Mouse (Mus musculus) Patski (cell line): ENCODE data around the gene Esrra. TPM values are rescaled to one million over a fixed set of nuclear protein-coding genes. Genes with fewer than 3 reads are reported as not detected.

Source experiments
- ATAC-seq: fragments of 100-300 bp; one replicate; pipeline ENCODE4 v1.8.0; 2021
- CTCF ChIA-PET: fragments of 350-600 bp; sonication (Branson Sonifier 250); formaldehyde crosslinking; loops from one replicate; lab custom pipeline; 2022; ENCODE audit warnings: inconsistent platforms; lab: Charles Lee
- POLR2A ChIA-PET: fragments of 350-600 bp; sonication (Branson Sonifier 250); formaldehyde crosslinking; loops from one replicate; lab custom pipeline; 2022; ENCODE audit warnings: antibody characterized with exemption, inconsistent platforms; lab: Charles Lee
- DNase-seq: peaks from one replicate; pipeline ENCODE4 v3.0.0-alpha.2; 2011; ENCODE audit warnings: low read depth, low spot score
- H3K27me3 ChIP-seq: fragments of 371-371 bp; one replicate; pipeline ENCODE4 v1.5.1; 2021
- CTCF ChIP-seq: fragments of 100-300 bp; IDR thresholded peaks from one replicate; pipeline ENCODE4 v1.5.1; 2021
- in situ Hi-C: fragments of 300-500 bp; cut with MboI; formaldehyde crosslinking; loops from 3 replicates; pipeline ENCODE4 v1.11.1; 2018; ENCODE audit warnings: low pct_unique_long_range_greater_than_20kb, mixed read lengths
- polyA plus RNA-seq: library from polyadenylated mRNA; unstranded; gene quantifications from one replicate; pipeline ENCODE4 v1.2.3, GENCODE M21; 2021

Esrra gene
- polyA plus RNA-seq, 1 experiment from 2014 or later, result 96.1 TPM

DNA sequence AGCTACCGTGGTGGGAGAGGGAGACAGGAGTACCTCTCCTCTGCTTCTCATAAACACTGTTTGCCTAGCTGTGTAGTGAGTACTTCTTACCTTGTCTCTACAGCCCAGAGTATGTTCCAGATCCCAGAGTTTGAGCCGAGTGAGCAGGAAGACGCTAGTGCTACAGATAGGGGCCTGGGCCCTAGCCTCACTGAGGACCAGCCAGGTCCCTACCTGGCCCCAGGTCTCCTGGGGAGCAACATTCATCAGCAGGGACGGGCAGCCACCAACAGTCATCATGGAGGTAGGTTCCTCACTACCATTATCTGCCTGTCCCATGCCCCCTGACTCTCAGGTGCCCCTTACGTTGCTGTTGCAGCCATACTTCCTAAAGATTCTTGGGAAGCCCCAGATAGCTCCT lies 21.2 kb upstream of the Esrra start:
- no peak for TF ChIP-seq CTCF
- H3K27me3 ChIP-seq, result no peaks in the 10 kb centered on the region
- POLR2A ChIA-PET, result interaction anchor here (1.2 to 5.0 kb wide), 9 partner anchors 9 to 97 kb away, joined by 3 to 75 read pairs (median 7); partner anchors contain the start of genes Esrra, Fkbp2 and Stip1
- no peak for ATAC-seq
- CTCF ChIA-PET, result interaction anchor here (2.4 to 2.8 kb wide), 2 partner anchors 9 to 19 kb away, joined by 10 to 21 read pairs; no protein-coding TSS in a partner anchor
- in situ Hi-C loops, result no loop called here
- no peak for DNase-seq

DNA sequence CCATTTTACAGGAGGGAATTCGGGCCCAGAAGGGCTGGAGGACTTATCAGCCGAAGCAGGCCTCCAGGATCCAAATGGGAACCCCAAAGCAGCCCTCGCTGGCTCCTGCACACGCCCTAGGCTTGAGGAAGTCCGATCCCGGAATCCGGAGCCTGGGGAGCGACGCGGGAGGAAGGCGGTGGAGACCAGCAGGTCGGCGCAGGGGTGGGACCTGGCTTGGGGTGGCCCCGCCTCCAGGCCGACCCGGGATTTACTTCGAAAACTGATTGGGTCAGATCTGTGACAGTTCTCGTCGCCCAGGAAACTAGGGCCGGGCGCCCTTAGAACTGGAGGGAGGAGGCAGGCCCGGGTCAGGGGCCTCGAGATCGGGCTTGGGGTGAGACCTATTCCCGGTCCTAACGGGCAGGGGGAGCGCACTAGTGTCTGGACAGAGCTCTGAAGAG lies 20.7 kb upstream of the Esrra start, which contains the start of gene Gpr137:
TSS of gene Gpr137 (minus strand) at position 232 of the 443 bp plus-strand sequence.
- POLR2A ChIA-PET, result interaction anchor here (0.6 to 5.0 kb wide), 21 partner anchors 9 to 98 kb away, joined by 3 to 75 read pairs (median 4); partner anchors contain the start of genes Esrra, Fkbp2, Plcb3 and Ppp1r14b
- TF ChIP-seq CTCF, result no peak
- in situ Hi-C loops, result no loop called here

DNA sequence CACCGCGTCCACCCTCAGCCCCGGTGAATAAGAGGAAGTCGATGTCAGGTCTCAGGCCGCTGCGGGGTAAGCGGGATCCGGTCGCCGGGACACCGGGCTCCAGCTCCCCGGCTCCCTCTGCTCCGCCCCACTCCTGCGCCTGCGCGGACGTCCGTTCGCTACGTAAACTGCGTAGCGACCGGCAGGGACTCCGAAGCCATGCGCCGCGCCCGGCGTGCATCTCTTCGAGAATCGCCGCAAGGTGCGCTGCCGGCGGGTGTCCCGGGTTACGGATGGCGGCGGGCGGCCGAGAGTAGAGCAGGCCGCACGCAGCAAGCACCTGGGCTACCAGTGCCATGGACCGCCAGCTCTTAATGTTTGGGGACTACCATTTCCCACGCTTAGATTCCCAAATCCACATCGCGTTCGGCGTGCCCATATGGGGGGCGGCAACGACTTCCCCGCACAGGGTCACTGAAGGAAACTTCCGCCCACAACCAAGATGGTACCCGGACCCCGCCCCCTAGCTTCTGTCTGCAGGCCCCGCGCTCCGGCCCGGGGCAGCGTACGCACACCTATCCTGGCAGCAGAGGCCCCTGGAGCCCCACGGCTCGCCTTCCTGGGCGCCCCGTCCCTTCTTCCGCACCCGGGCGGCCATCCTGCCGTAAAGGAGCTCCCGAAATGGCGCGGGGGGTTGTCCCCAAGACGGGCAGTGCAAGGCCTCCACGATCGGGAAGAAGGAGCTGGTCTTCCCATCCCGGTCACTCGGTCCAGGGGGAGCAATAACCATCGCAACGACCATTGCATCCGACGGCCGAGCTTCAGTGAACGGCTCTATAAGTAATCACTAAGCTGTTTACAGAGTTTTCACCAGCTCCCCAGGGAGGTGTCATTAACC lies 20.0 kb upstream of the Esrra start, which contains the start of gene Bad:
TSS of gene Bad (plus strand) at position 490 of the 877 bp plus-strand sequence.
- ATAC-seq (peak; percentile 41), DNase-seq (no peak)
- TF ChIP-seq CTCF, result no peak
- no peaks in the 10 kb centered on the region for H3K27me3 ChIP-seq
- ChIA-PET POLR2A (interaction anchor here (0.6 to 5.0 kb wide), 22 partner anchors 8 to 99 kb away, joined by 3 to 75 read pairs (median 4); partner anchors contain the start of genes Esrra, Fkbp2, Plcb3 and Ppp1r14b), CTCF (interaction anchor here (1.0 to 2.8 kb wide), 6 partner anchors 10 to 102 kb away, joined by 3 to 21 read pairs (median 4); no protein-coding TSS in a partner anchor)
- in situ Hi-C loops, result no loop called here

More for the DNA sequence above, 20.7 kb upstream of the Esrra start, which contains the start of gene Gpr137:
- DNase-seq (peak; percentile 68), ATAC-seq (peak; percentile 87)
- H3K27me3 ChIP-seq, result no peaks in the 10 kb centered on the region
- CTCF ChIA-PET, result interaction anchor here (1.0 to 2.8 kb wide), 4 partner anchors 9 to 19 kb away, joined by 5 to 21 read pairs (median 8); no protein-coding TSS in a partner anchor

DNA sequence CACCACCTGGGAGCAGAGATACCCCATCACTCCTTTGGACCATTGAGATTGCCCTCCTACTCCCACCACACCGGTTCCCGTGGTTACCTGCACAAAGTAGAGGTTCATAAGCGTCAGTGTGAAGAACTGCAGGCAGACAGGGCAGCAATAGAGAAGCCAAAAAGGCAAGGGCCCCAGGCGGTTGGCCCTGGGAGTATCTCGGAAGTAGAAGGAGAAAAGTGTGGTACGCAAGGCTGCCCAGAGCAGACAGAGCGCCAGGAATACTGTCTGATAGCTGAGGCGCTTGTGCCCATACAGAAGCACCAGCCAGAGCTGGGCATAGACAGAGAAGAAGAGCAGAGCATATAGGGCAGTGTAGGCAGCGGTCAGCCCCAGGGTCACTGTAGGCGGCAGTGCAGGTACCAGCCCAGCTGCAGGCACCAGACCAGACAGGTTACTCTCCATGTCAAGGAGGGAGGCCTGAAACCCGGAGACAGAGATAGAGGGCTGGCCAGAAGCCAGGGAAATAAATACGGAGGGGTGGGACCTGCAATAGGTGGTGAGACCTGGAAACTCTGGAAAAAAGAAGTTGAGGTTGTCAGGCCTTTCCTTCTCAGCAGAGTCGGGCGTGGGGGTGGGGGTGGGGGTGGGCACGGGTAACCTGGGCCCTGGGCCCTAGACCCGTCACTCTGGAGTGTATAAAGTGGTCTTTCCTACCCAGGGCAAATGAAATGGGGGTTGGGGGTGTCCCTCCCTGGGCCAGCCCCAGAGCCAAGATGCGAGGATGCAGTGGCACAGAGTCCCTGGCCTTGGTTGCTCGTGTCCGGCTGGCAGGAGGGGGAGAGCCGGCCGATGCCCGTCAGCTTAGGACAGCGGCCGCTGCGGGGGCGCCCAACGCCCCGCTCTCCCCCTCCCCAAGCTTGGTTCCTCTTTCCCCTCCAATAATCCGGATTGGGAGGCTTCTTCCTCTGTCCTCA lies 19.1 kb upstream of the Esrra start:
- no peak for ATAC-seq
- in situ Hi-C loops, result no loop called here
- H3K27me3 ChIP-seq, result no peaks in the 10 kb centered on the region
- ChIA-PET POLR2A (interaction anchor here (0.9 to 5.0 kb wide), 13 partner anchors 8 to 99 kb away, joined by 3 to 75 read pairs (median 5); partner anchors contain the start of genes Esrra, Plcb3, Ppp1r14b and Prdx5), CTCF (interaction anchor here (1.1 to 2.8 kb wide), 6 partner anchors 11 to 103 kb away, joined by 3 to 21 read pairs (median 4); no protein-coding TSS in a partner anchor)
- DNase-seq, result no peak
- TF ChIP-seq CTCF, result no peak

- ChIA-PET CTCF (interaction anchor here (1.7 kb wide), 1 partner anchor 16 kb away, joined by 5 read pairs; no protein-coding TSS in a partner anchor), POLR2A (interaction anchor here (1.1 to 5.0 kb wide), 3 partner anchors 9 to 36 kb away, joined by 3 to 75 read pairs (median 3); partner anchors contain the start of gene Plcb3)
- DNase-seq (no peak), ATAC-seq (no peak)
- in situ Hi-C loops, result no loop called here
- H3K27me3 ChIP-seq, result no peaks in the 10 kb centered on the region
- TF ChIP-seq CTCF, result no peak
These were observed 17.7 kb upstream of the Esrra start for GRCm38 (mm10) chr19:6939106-6940002.

DNA sequence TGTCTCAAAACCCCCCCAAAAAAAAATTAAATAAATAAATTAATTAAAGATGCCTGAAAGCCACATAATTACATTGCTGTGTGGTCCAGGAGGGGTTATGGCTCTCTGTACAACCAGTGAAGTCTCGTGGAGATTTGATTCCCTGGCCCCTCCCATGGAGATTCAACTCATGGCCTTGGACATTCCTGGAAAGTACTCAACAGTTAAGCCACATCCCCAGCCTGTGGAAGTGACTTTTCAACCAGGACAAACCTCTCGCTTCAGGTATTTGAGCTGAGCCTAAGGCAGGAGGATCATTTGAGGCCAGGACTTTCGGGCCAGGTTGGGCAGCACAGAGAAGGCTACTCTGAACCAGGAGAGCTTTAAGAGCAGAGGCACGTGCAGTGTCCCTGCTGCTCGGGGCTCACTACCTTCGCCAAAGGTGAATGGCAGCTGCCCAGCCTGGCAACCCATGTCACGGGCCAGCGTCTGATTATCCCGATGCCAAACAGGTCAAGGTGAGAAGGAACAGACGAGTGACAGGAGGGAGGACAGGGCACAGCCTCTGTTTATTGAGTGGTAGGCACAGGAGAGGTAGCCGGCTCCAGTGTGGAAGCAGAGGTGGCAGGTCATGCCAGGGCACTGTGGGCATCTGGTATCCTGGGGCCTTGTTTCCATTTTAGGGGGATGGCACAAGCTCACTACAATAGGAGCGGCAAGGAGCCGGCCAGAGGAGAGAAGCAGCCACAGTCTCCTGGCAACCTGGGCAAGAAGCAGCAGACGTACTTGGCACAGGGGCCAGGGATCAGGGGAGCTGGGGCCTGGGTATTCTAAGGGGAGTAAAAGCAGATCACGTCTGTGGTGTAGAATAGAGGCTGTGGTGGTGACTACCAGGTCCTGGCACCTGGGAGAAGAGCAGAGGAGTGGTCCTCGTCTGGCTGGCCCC lies 16.2 kb upstream of the Esrra start:
- no peaks in the 10 kb centered on the region for H3K27me3 ChIP-seq
- in situ Hi-C loops, result no loop called here
- CTCF ChIA-PET, result interaction anchor here (1.8 kb wide), 1 partner anchor 42 kb away, joined by 5 read pairs; the partner anchor contains the start of gene Fkbp2
- DNase-seq (no peak), ATAC-seq (no peak)
- POLR2A ChIA-PET, result interaction anchor here (0.5 to 0.6 kb wide), 2 partner anchors 17 to 403 kb away, joined by 3 to 4 read pairs; no protein-coding TSS in a partner anchor
- no peak for TF ChIP-seq CTCF

GRCm38 (mm10) chr19:6936299-6936698 lies 14.7 kb upstream of the Esrra start:
- no peak for DNase-seq
- in situ Hi-C loops, result no loop called here
- ChIA-PET POLR2A (interaction anchor here (0.8 to 1.1 kb wide), 2 partner anchors 13 to 21 kb away, joined by 3 read pairs; no protein-coding TSS in a partner anchor), CTCF (interaction anchor here (0.7 to 1.8 kb wide), 3 partner anchors 12 to 43 kb away, joined by 3 to 5 read pairs (median 3); partner anchors contain the start of gene Fkbp2)
- ATAC-seq, result no peak
- no peaks in the 10 kb centered on the region for H3K27me3 ChIP-seq
- TF ChIP-seq CTCF, result no peak
